Mouse (Mus musculus): ENCODE data around the gene Cyp2d22.
A peak's percentile ranks its signal among the peaks of the same experiment; 100 is the strongest.
"Not testable (repeated sequence)": the region's sequence is repeated elsewhere in the genome, so short reads cannot be mapped to it uniquely, and the experiment has no call there.

Cyp2d22 gene

GRCm38 (mm10) chr15:82379871-82380713 is at the start of gene Cyp2d22:
Gene Cyp2d22, minus strand, starts transcription at chr15:82380260.
- peak; percentile 77 for DNase-seq (ENCODE audit: low spot score)

- DNase-seq (ENCODE audit: low spot score) = no peak
Measured at GRCm38 (mm10) chr15:82423471-82423870, 43.4 kb upstream of the Cyp2d22 start.

- no peak for DNase-seq (ENCODE audit: low spot score)
Measured at GRCm38 (mm10) chr15:82422935-82423334, 42.9 kb upstream of the Cyp2d22 start.

- no peak for DNase-seq (ENCODE audit: low spot score)
Measured at GRCm38 (mm10) chr15:82418616-82419015, 38.6 kb upstream of the Cyp2d22 start.

DNA sequence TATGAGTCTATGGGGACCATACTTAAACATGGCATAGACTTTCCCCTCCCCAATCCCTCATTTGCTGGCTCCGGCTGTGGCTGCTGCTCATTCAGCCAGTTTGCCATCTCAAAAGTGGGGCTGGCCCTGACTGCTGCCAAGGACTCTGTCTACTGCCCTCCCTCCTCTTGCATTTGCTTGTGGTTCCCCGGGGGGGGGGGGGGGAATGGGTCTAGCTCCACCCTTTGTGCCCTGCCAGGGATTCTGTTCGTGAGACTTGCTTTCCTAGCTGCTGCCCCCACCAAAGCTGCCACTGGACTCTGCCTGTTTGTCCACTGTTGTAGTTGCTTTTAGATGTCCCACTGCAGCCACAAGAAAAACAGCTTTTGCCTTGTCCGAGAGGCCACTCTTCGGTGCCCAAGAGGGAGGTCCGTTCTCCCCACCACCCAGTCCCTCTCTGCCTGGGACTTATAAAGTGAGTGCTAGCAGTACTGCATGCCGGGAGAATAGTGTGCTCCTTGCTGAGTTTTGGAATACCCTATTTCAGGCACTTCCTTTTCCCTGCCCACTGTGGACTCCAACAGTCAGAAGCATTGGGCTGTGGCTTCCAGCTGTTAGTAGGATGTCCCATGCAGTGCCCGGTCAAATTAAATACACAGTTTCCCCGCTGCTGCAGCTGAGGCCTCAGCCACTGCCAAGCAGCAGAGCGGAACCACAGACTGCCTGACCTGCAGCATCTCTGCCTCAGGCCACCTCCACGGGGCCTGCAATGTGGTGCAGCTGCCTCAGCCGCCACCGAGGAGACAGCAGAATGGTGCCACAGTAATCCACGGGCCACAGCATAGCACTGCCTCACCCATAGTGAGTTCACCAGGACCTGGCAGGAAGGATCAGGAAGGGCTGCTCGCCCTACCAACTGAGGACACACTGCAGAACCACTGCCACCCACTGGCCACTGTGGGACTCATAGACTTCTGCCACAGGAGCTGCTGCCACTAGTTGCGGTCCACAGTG is 37.0 kb upstream of the Cyp2d22 start:
- DNase-seq (ENCODE audit: low spot score) = peak; percentile 89

DNA sequence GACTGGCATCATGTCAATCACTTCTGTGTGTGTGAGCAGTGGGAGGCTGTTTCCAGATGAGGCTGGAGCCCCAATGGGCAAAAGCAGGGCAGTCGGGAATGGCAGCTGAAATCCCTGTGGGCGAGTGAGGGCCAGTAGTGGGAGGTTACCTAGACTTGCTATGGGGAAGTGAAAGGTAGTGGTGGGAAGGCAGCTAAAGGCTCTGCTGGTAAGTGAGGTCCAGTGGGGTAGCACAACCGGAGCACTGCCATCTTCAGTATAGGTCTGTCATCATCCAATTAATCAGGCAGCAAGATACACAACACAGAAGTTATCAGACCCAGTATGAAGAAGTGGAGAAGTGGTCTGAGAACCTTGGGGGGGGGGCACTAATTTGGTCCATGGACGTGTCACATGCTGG is 27.5 kb upstream of the Cyp2d22 start:
- no peak for DNase-seq (ENCODE audit: low spot score)

GRCm38 (mm10) chr15:82406981-82407380 is 26.9 kb upstream of the Cyp2d22 start, which contains the start of gene Cyp2d10:
Gene Cyp2d10, minus strand, starts transcription at chr15:82407195.
- DNase-seq (ENCODE audit: low spot score) = no peak

DNA sequence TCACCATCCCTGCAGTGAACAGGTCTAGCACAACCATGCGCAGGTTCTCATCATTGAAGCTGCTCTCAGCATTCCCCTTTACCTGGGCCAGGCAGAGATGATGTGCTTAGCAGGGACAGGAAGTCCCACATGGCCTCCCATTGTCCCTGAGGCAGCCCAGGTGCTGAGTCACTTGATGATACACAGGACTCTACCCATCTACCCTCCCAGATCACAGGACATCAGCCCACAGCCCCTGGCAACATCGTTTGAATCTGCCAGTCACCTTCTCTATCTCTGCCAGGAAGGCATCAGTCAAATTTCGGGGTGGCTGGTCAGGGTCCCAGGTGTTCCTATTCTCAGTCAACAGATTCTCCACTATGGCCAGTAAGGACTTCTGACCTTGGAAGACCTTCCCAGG is 24.1 kb upstream of the Cyp2d22 start:
- no peak for DNase-seq (ENCODE audit: low spot score)

DNA sequence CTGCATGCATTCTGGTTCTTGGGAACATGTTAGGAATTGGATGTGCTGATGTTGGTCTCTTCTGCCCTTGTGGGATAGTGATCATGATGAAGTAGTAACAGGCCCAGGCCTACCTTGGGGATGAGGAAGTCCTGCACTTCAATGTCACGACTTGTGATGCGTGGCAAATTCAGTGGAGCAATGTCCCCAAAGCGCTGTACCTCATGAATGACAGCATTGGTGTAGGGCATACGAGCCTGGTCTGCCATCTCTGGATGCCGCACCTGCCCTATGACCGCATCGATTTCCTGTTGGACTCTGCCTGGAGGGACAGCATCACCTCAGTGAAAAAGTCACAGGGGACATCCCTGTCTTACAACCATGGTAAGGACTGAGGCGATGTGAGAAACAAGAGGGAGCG is 23.5 kb upstream of the Cyp2d22 start:
- no peak for DNase-seq (ENCODE audit: low spot score)

GRCm38 (mm10) chr15:82402741-82403140 is 22.7 kb upstream of the Cyp2d22 start:
- no peak for DNase-seq (ENCODE audit: low spot score)

- no peak for DNase-seq (ENCODE audit: low spot score)
Measured at GRCm38 (mm10) chr15:82402106-82402505, 22.0 kb upstream of the Cyp2d22 start.

- DNase-seq (ENCODE audit: low spot score) = no peak
Measured at GRCm38 (mm10) chr15:82401516-82401915, 21.5 kb upstream of the Cyp2d22 start.

DNA sequence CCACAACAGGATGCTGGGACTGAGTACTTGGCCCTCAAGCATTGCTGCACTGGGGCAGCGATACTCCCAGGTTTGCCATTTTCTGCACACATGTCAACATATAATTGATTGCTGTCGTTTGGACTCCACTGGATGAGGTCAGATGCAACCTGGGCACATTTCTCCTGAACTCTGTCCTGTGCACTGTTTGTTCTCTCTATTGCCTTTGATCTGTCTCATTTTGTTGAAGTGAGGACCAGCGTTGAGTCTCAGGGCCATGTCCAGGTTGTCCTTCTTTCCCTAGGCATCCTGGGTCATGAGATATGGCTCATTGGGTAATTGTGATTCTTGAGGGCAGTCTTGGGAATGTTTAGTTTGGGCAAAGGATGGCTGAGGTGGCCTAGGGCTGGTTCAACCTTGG is 15.9 kb upstream of the Cyp2d22 start:
- DNase-seq (ENCODE audit: low spot score) = peak; percentile 7

DNA sequence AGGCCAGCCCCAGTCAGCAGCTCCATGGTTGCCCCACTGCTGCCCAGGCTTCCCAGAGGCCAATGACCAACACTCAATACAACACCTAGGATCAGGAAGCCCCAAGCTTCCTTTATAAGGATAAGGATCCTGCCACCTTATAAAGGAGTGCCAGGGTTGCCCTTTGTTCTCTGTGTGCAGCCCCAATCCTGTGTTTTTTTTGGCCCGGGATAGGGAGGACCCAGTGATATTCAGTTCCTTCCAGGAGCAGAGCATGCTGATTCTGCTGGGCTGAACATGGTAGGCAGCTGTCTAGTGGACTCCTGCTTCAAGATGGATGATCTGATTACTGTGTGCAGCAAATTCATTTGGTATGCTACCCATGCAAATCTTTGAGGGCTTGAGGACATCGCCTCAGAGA is 13.9 kb upstream of the Cyp2d22 start, which contains the start of gene Cyp2d11:
Cyp2d11 (minus strand) TSS at position 101 of the 400 bp plus-strand sequence.
- DNase-seq (ENCODE audit: low spot score) = not testable (repeated sequence)

DNA sequence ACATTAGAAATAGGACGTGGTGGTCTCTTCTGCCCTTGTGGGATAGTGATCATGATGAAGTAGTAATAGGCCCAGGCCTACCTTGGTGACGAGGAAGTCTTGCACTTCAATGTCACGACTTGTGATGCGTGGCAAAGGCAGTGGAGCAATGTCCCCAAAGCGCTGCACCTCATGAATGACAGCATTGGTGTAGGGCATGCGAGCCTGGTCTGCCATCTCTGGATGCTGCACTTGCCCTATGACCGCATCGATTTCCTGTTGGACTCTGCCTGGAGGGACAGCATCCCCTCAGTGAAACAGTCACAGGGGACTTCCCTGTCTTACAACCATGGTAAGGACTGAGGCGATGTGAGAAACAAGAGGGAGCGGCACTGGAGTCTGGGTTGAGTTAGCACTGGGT is 9.9 kb upstream of the Cyp2d22 start:
- DNase-seq (ENCODE audit: low spot score) = peak; percentile 7

GRCm38 (mm10) chr15:82385729-82386128 is 5.7 kb upstream of the Cyp2d22 start:
- no peak for DNase-seq (ENCODE audit: low spot score)

DNA sequence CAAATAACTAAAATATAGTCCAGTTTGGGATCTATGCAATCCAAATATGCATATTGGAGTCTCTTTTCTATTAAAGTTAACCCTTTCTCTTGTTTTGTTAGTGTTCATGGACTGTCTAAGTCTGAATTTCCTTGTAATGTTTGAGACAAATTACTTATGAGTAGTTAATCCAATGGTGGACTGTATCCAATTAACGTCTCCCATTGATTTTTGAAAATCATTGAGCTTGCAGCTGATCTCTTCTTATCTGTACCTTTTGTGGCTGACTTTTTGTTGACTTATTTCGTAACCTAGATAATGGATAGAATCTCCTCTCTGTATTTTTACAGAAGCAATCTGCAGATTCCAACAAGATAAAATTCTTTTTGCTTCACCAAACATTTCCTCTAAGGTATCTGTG is 2.4 kb upstream of the Cyp2d22 start:
- DNase-seq (ENCODE audit: low spot score) = no peak

DNA sequence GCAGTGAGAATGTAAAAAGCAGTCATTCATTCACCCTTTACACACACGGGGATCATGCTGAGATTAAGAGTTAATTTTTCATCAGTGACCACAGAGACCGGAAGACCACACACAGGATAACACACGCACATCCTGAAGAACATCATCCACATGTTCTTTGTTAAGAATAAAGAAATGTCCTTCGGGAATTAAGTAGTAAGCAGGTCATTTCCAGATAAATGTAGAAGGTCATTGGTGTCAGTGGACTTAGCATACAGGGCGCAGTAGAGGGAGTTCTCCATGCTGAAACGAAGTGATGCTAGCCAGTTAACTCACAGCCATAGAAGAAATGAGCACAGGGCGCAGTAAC is 628 bp upstream of the Cyp2d22 start:
- DNase-seq (ENCODE audit: low spot score) = no peak

- DNase-seq (ENCODE audit: low spot score) = peak; percentile 50
Measured at GRCm38 (mm10) chr15:82379511-82379870, 569 bp downstream of the Cyp2d22 start.

- DNase-seq (ENCODE audit: low spot score) = no peak
Measured at GRCm38 (mm10) chr15:82378261-82379180, 1.5 kb downstream of the Cyp2d22 start.

GRCm38 (mm10) chr15:82377701-82378100 is 2.4 kb downstream of the Cyp2d22 start:
- no peak for DNase-seq (ENCODE audit: low spot score)

Measured in testis, postnatal 10 days (tissue).